Mouse (Mus musculus): Measurements from ENCODE around the gene Smagp.
"Not testable (repeated sequence)": the region's sequence is repeated elsewhere in the genome, so short reads cannot be mapped to it uniquely, and the experiment has no call there.

Gene Smagp

DNA sequence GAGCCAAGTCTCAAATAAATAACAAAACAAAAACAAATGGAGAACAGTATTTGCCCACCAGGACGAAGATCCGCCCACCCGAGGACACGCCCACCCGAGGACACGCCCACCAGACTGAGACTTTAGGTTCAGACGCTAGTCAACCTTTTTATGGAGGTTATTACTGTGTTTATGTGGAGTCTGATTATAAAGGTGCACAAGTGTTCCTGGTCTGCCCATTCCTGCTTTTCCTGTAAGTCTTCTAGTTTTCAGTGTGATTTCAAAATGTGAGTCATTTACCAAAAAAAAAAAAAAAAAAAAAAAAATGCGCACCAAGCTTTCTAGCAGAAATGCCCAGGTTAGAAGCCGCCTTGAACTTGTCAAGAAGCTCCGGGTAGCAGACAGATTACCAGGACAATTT, 9.5 kb downstream of the Smagp start:
- no peak for DNase-seq

DNA sequence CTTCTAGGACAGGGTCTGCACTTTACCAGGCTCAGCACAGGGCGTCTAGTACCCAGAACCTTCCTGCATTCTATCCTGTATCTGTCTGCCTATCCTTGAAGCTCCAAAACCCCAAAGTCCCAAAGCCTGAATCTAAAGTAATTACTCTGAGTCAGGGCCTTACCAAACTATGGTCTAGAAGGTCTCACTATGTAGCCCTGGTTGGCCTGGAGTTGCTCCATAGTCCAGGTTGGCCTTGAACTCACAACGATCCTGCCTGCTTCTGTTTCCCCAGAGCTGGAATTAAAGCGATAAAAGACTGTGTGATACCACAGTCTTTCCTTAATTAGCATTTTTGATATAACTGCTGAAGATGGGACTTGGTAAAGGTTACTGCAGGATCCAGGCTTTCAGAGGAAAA, 12.3 kb downstream of the Smagp start:
- no peak for DNase-seq

DNA sequence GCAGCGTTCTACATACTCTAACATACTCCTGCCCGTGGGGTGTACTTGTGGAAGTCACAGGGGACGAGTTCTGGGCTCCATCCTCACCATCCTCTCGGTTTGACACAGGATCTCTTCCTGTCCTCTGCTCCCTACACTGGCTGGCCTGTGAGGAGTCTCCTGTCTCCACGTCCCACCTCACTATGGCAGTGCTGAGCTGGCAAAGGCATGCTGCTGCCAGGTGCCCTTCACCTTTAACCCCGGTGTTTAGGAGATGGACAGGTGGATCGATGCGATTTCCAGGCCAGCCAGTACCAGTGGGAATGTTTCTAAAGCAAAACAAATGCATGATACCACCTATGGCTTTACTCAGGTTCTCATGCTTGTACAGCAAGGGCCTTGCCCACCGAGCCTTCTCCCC, 13.0 kb downstream of the Smagp start:
- DNase-seq: no peak

GRCm38 (mm10) chr15:100622164-100622563, 14.6 kb downstream of the Smagp start:
- no peak for DNase-seq

GRCm38 (mm10) chr15:100621671-100622070, 15.1 kb downstream of the Smagp start:
- not testable (repeated sequence) for DNase-seq

- no peak for DNase-seq
Measured at GRCm38 (mm10) chr15:100619200-100619599, 17.5 kb downstream of the Smagp start.

- no peak for DNase-seq
Measured at GRCm38 (mm10) chr15:100616221-100616620, 20.5 kb downstream of the Smagp start.

DNA sequence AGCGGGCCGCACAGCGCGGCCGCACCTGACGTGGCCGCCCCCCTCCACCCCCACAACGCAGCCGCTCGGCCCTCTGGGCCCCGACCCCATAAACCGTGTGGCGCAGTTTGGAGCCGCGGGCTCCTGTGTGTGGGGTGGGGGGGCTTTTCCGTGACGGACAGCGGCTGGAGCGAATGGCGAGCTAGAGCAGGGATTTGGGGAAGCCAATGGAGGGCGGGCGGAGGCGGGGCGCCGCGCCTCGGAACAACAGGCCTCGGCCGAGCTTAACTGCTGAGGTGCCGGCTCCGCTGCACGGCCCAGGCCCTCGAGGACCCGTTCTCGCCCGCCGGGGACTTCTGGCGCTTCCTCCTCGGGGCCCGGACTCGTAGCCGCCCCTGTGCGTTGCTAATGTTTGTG, 20.9 kb downstream of the Smagp start:
- peak; percentile 80 to 86 for DNase-seq

DNA sequence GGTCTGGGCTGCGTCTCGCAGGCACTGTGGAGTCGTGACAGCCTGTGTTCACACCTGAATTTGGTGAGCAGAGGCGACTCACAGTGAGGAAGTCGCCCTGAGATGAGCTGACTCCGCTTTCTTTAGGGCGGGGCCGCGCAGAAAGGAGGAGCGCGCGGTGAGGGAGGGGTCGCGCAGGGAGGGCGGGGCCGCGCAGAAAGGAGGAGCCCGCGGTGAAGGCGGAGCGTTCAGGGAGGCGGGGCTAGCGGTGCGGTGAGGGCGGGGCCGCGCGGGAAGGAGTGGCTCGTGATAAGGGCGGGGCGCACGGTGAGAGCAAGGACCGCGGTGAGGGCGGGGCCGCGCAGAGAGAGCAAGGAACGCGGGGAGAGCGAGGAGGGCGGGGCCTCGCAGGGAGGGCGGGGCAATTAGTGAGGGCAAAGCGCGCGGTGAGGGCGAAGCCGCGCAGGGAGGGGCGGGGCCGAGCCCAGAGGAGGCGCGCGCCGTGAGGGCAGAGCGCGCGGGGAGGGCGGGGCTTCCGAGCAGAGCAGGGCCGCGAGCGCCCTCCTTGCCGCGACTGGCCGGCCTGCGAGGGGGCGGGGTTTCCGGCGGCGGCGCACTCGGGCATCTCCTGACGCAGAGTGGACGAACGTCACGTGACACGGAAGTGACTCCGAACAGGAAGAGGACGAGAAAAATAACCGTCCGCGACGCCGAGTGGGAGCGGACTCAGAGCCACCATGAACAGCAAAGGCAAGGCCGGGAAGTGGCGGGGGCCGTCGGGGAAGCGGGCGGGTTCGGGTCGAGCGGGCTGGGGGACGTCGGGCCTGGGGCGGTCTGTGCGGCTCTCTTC, 21.5 kb downstream of the Smagp start, which contains the start of gene Dazap2:
Dazap2 (plus strand) TSS at position 354 of the 829 bp plus-strand sequence.
- DNase-seq: peak; percentile 98 to 99

- DNase-seq: peak in 1 of 2 experiments; percentile 78
Measured at GRCm38 (mm10) chr15:100614218-100614995, 22.3 kb downstream of the Smagp start.

- DNase-seq: peak; percentile 77 to 89
Measured at GRCm38 (mm10) chr15:100613584-100613983, 23.2 kb downstream of the Smagp start.

GRCm38 (mm10) chr15:100612432-100612831, 24.3 kb downstream of the Smagp start:
- DNase-seq: peak in 1 of 2 experiments; percentile 25

DNA sequence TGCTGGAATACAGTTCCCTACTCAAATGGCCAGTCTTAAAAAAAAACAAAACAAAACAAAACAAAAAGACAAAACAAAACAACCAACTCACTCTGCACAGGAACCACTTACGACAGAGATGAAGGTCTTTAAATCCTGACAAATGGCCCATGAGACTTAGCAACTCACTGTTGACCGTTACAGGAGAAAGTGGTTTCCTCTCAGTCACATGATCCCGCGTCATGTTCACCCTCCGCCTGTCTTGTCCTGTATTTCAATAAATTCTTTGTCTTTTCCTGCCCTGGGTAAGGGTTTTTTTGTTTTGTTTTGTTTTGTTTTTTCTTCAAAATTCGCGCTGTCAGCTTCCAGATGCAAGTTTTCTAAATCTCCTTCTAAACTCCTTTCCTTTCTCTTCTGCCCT, 24.8 kb downstream of the Smagp start:
- DNase-seq: no peak

GRCm38 (mm10) chr15:100606677-100607076, 30.1 kb downstream of the Smagp start:
- not testable (repeated sequence) for DNase-seq

- no peak for DNase-seq
Measured at GRCm38 (mm10) chr15:100601669-100602068, 35.1 kb downstream of the Smagp start.

DNA sequence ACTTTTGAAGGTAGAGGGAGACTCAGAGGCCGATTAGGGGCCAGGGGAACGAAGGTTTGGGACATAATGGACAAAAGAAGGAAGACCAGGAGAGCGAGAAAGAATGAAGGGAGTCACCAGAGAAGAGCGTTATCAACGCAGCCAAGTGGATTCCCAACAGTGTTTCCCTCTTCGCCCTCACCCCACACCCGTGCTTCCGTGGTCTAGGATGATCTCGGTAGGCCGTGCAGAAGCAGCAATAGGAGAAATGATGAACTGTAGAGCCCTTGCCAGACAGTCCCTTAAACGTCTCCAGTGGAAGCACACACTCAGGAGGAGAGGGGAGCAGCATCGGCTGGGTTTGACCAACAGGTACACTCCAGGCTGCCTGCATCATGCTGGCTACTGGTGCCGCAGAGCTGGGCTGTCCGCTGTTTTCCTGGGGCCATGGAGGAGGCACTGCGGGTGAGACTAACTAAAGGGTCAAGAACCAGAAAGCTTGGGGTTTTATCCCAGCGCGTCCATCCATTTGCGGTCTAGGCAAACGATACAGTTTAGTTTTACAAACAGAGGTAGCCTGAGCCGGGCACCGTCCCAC, 36.0 kb downstream of the Smagp start:
- DNase-seq: peak; percentile 15 to 30

GRCm38 (mm10) chr15:100600047-100600695, 36.6 kb downstream of the Smagp start:
- DNase-seq: peak in 1 of 2 experiments; percentile 76

GRCm38 (mm10) chr15:100599276-100600046, 37.3 kb downstream of the Smagp start, which contains the start of gene Pou6f1:
TSS of gene Pou6f1 (minus strand) at chr15:100599984.
- DNase-seq: peak; percentile 59 to 72

DNA sequence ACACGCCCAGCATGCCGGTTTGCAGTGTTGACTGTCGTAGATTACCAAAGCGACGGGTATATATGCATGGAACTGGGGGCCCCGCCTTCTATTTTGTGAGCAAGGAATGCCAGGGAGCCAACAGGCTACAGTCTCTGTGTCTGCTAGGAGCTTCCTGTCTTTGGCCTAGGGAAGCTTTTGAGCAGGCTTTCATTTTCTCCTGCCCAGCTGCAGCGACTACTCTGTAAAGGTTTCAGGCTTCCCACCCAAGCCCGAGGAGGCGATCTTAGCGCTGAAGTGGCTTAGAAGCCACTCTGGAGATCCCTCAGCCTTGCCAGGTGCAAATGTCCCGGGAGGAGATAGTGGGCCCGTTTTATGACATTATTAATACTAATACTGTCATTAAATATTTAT, 37.9 kb downstream of the Smagp start:
- DNase-seq: peak; percentile 41 to 49

- DNase-seq: no peak
Measured at GRCm38 (mm10) chr15:100598287-100598882, 38.4 kb downstream of the Smagp start.

GRCm38 (mm10) chr15:100592817-100593216, 43.9 kb downstream of the Smagp start:
- DNase-seq: no peak

DNA sequence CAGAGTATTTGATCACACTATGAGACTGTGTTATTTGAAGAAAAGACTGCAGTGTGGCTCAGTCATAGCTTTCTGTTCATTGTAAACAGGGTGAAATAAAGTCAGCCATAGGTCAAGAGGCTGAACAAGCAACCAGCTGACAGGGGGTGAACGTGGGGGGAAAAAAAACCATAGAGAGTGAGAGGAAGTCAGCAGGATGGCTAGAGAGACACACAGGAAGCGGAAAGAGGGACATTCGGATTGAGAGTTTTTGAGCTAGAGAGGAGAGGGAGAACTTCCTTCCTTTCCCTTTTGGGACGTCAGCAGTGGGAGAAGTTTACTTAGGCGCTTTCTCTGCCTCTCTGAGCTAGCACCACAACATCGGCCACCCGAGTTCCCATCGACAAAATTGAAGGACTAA, 46.3 kb downstream of the Smagp start:
- no peak for DNase-seq

All from cerebellum, adult 18-20 months (tissue).